ENCODE assay signal across 8 mouse cellular contexts in the genomic region with DNA sequence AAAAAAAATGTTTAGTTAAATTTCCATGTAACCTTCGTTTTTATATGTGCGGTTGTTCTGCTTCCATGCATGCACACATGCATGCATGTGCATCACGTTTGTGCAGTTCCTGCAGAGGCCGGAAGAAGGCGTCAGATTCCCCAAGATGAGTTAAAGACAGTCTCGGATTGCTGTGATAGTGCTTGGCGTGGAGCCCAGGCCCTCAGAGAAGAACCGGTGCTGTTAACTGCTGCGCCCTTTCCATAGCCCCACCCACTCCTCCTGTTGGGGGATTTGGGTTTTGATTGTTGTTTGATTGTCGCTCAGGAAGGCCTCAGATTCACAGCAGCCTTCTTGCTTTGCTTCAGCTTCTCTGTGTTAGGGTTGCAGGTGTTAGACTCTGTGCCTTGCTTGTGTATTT. TPM values are rescaled to one million over a fixed set of nuclear protein-coding genes. Genes with fewer than 3 reads are reported as not detected.
DNase-seq lines count a peak whose midpoint lies in the region; ATAC-seq and TF ChIP-seq lines count a peak whose summit lies in the region.

No protein-coding gene starts in this region.

- H3K9ac ChIP-seq in forebrain, embryonic 16.5 days (replicated peaks; ENCODE audit: low read depth, low read length), result no peak overlapping the region
- H3K9ac ChIP-seq in lung, embryonic 14.5 days, result no peak overlapping the region
- H3K9ac ChIP-seq in stomach, embryonic 15.5 days, result no peak overlapping the region

- ATAC-seq in forebrain, embryonic 16.5 days, result peak; percentile 72
- peak; percentile 67 for ATAC-seq in lung, embryonic 14.5 days (ENCODE audit: insufficient read depth)
- ATAC-seq in stomach, embryonic 15.5 days (ENCODE audit: insufficient read depth, low FRiP score, low read depth), result no peak

- peaks cover 31% of the 10 kb centered on the region for H3K4me1 ChIP-seq in forebrain, embryonic 16.5 days (replicated peaks; ENCODE audit: control insufficient read depth, insufficient read depth, low read length)
- H3K4me1 ChIP-seq in lung, embryonic 14.5 days (ENCODE audit: insufficient read depth), result peaks cover 8% of the 10 kb centered on the region; the same call in 1 of the 2 replicates
- peaks cover 30% of the 10 kb centered on the region for H3K4me1 ChIP-seq in stomach, embryonic 15.5 days

- intact Hi-C loops in left cerebral cortex, adult 2 months (cut with DNase I), result no loop called here

- H3K27ac ChIP-seq in left cerebral cortex, adult 2 months, result no peak overlapping the region
- H3K27ac ChIP-seq in forebrain, embryonic 16.5 days (ENCODE audit: low read length), result peak overlapping the region; percentile 71
- H3K27ac ChIP-seq in lung, embryonic 14.5 days (ENCODE audit: low read depth), result peak overlapping the region; percentile 82
- H3K27ac ChIP-seq in stomach, embryonic 15.5 days, result peak overlapping the region; percentile 80

- WGBS in forebrain, embryonic 16.5 days, result 22% methylated on average over 10 of the region's 10 CpGs
- 27% methylated on average over 10 of the region's 10 CpGs for WGBS in lung, embryonic 14.5 days
- 31% methylated on average over 10 of the region's 10 CpGs for WGBS in stomach, embryonic 15.5 days

- DNase-seq in left cerebral cortex, adult 2 months (ENCODE audit: extremely low spot score in 1 of 2, low spot score in 2 of 2), result no peak
- no peak for DNase-seq in left cerebral cortex, adult 8-10 months (ENCODE audit: low spot score in 2 of 2)
- peak; percentile 92 for DNase-seq in ZHBTc4 (ENCODE audit: low read depth, low spot score)
- DNase-seq in induced T-regulatory cell, adult 2 months (ENCODE audit: low read depth), result peak; percentile 34
- DNase-seq in lung, embryonic 14.5 days, result peak; percentile 92
- DNase-seq in left cerebral cortex, adult 18-20 months (ENCODE audit: low spot score in 2 of 2), result no peak

- no peaks in the 10 kb centered on the region for H3K27me3 ChIP-seq in forebrain, embryonic 16.5 days (replicated peaks; ENCODE audit: control insufficient read depth, insufficient read depth, low read length)
- H3K27me3 ChIP-seq in lung, embryonic 14.5 days (ENCODE audit: insufficient read depth, low read length), result no peaks in the 10 kb centered on the region
- H3K27me3 ChIP-seq in stomach, embryonic 15.5 days (replicated peaks), result no peaks in the 10 kb centered on the region

- no peaks in the 10 kb centered on the region for H3K9me3 ChIP-seq in forebrain, embryonic 16.5 days (ENCODE audit: control insufficient read depth, low read length)
- H3K9me3 ChIP-seq in lung, embryonic 14.5 days (ENCODE audit: low read depth, low read length), result no peaks in the 10 kb centered on the region
- H3K9me3 ChIP-seq in stomach, embryonic 15.5 days, result no peaks in the 10 kb centered on the region

- H3K4me3 ChIP-seq in left cerebral cortex, adult 2 months, result no peak overlapping the region
- no peak overlapping the region for H3K4me3 ChIP-seq in forebrain, embryonic 16.5 days (replicated peaks; ENCODE audit: low read length)
- no peak overlapping the region for H3K4me3 ChIP-seq in lung, embryonic 14.5 days (ENCODE audit: low read depth, low read length)
- H3K4me3 ChIP-seq in stomach, embryonic 15.5 days (replicated peaks), result no peak overlapping the region

- H3K4me2 ChIP-seq in forebrain, embryonic 16.5 days (ENCODE audit: low read length), result no peak overlapping the region
- H3K4me2 ChIP-seq in lung, embryonic 14.5 days, result no peak overlapping the region
- no peak overlapping the region for H3K4me2 ChIP-seq in stomach, embryonic 15.5 days

- TF ChIP-seq CTCF in left cerebral cortex, adult 2 months (IDR thresholded peaks at IDR 0.05), result peak; percentile 36
- peak; percentile 61 for TF ChIP-seq CTCF in lung, embryonic 14.5 days (IDR thresholded peaks at IDR 0.05; ENCODE audit: low read depth)

- H3K36me3 ChIP-seq in forebrain, embryonic 16.5 days (ENCODE audit: control insufficient read depth, insufficient read depth), result peaks cover 14% of the 10 kb centered on the region
- H3K36me3 ChIP-seq in lung, embryonic 14.5 days (ENCODE audit: insufficient read depth), result peaks cover 27% of the 10 kb centered on the region
- peaks cover 18% of the 10 kb centered on the region for H3K36me3 ChIP-seq in stomach, embryonic 15.5 days

RNA-seq across cellular contexts. Expression of a gene that starts 10.7 kb away (rescaled TPM):
- 100 to 1,000 TPM; 746 to 823 TPM for total RNA-seq in left cerebral cortex, adult 2 months (2021)
- 100 to 1,000 TPM; 689 to 762 (median 731) TPM for total RNA-seq in left cerebral cortex, adult 8-10 months (2022)
- polyA plus RNA-seq in forebrain, embryonic 16.5 days (2015; fragmentation: Nextera tagmentation; extraction: Ambion mirVana), result 460 and 493 TPM in 2 replicates
- 90.5 and 96.7 TPM in 2 replicates for polyA plus RNA-seq in lung, embryonic 14.5 days (2014; fragmentation: Nextera tagmentation; extraction: Ambion mirVana)
- polyA plus RNA-seq in stomach, embryonic 15.5 days (2015; fragmentation: Nextera tagmentation; extraction: Ambion mirVana), result 97.8 and 113 TPM in 2 replicates
- total RNA-seq in left cerebral cortex, adult 18-20 months (2021), result 100 to 1,000 TPM; 794 to 814 TPM

RNA-seq across cellular contexts. Expression of a gene that starts 44.4 kb away (rescaled TPM):
- 1 to 10 TPM; 3.1 to 3.4 TPM for total RNA-seq in left cerebral cortex, adult 2 months (2021)
- 1 to 10 TPM; 6.0 to 6.7 (median 6.4) TPM for total RNA-seq in left cerebral cortex, adult 8-10 months (2022)
- 3.3 and 4.5 TPM in 2 replicates for polyA plus RNA-seq in forebrain, embryonic 16.5 days (2015; fragmentation: Nextera tagmentation; extraction: Ambion mirVana)
- 15.7 and 16.9 TPM in 2 replicates for polyA plus RNA-seq in lung, embryonic 14.5 days (2014; fragmentation: Nextera tagmentation; extraction: Ambion mirVana)
- 7.2 and 8.5 TPM in 2 replicates for polyA plus RNA-seq in stomach, embryonic 15.5 days (2015; fragmentation: Nextera tagmentation; extraction: Ambion mirVana)
- 1 to 10 TPM; 3.6 to 4.9 TPM for total RNA-seq in left cerebral cortex, adult 18-20 months (2021)

RNA-seq across cellular contexts. Expression of a gene that starts 44.7 kb away (rescaled TPM):
- 10 to 100 TPM; 20.5 to 21.0 TPM for total RNA-seq in left cerebral cortex, adult 2 months (2021)
- total RNA-seq in left cerebral cortex, adult 8-10 months (2022), result 10 to 100 TPM; 20.3 to 24.5 (median 21.7) TPM
- 37.6 and 40.1 TPM in 2 replicates for polyA plus RNA-seq in forebrain, embryonic 16.5 days (2015; fragmentation: Nextera tagmentation; extraction: Ambion mirVana)
- polyA plus RNA-seq in lung, embryonic 14.5 days (2014; fragmentation: Nextera tagmentation; extraction: Ambion mirVana), result 111 and 112 TPM in 2 replicates
- polyA plus RNA-seq in stomach, embryonic 15.5 days (2015; fragmentation: Nextera tagmentation; extraction: Ambion mirVana), result 134 and 140 TPM in 2 replicates
- total RNA-seq in left cerebral cortex, adult 18-20 months (2021), result 10 to 100 TPM; 20.7 to 21.1 TPM

RNA-seq across cellular contexts. Expression of a gene that starts 56.2 kb away (rescaled TPM):
- 10 to 100 TPM; 36.2 to 38.8 TPM for total RNA-seq in left cerebral cortex, adult 2 months (2021)
- 10 to 100 TPM; 38.6 to 41.1 (median 39.6) TPM for total RNA-seq in left cerebral cortex, adult 8-10 months (2022)
- 47.2 and 48.3 TPM in 2 replicates for polyA plus RNA-seq in forebrain, embryonic 16.5 days (2015; fragmentation: Nextera tagmentation; extraction: Ambion mirVana)
- 53.3 and 57.3 TPM in 2 replicates for polyA plus RNA-seq in lung, embryonic 14.5 days (2014; fragmentation: Nextera tagmentation; extraction: Ambion mirVana)
- polyA plus RNA-seq in stomach, embryonic 15.5 days (2015; fragmentation: Nextera tagmentation; extraction: Ambion mirVana), result 46.4 and 51.3 TPM in 2 replicates
- total RNA-seq in left cerebral cortex, adult 18-20 months (2021), result 10 to 100 TPM; 36.6 to 39.1 TPM

RNA-seq across cellular contexts. Expression of a gene that starts 56.2 kb away (rescaled TPM):
- 10 to 100 TPM; 60.9 to 61.8 TPM for total RNA-seq in left cerebral cortex, adult 2 months (2021)
- 10 to 100 TPM; 59.0 to 65.9 (median 59.6) TPM for total RNA-seq in left cerebral cortex, adult 8-10 months (2022)
- 70.8 and 71.5 TPM in 2 replicates for polyA plus RNA-seq in forebrain, embryonic 16.5 days (2015; fragmentation: Nextera tagmentation; extraction: Ambion mirVana)
- 51.5 and 53.2 TPM in 2 replicates for polyA plus RNA-seq in lung, embryonic 14.5 days (2014; fragmentation: Nextera tagmentation; extraction: Ambion mirVana)
- 49.5 and 50.9 TPM in 2 replicates for polyA plus RNA-seq in stomach, embryonic 15.5 days (2015; fragmentation: Nextera tagmentation; extraction: Ambion mirVana)
- total RNA-seq in left cerebral cortex, adult 18-20 months (2021), result 10 to 100 TPM; 61.7 to 62.1 TPM

Comparison
In these comparisons a context has a peak if more than half of its experiments do, and no peak if none do; other contexts are left out.
1. DNase-seq: peak in ZHBTc4 (single experiment), induced T-regulatory cell, adult 2 months (single experiment) and lung, embryonic 14.5 days (single experiment); none in left cerebral cortex, adult 2 months (0 of 2), left cerebral cortex, adult 8-10 months (0 of 2) and left cerebral cortex, adult 18-20 months (0 of 2).